Mouse (Mus musculus): ENCODE measurements around the gene Chit1. TPM values are rescaled to one million over a fixed set of nuclear protein-coding genes. Genes with fewer than 3 reads are reported as not detected.

Chit1 gene
- total and polyA plus RNA-seq, 3 experiments, result not detected

- H3K9ac ChIP-seq (ENCODE audit: control insufficient read depth, low read depth, low read length, poor library complexity, severe bottlenecking), result no peak overlapping the region
- DNase-seq (ENCODE audit: low read depth, low spot score), result no peak
- TF ChIP-seq CTCF (IDR thresholded peaks at IDR 0.05 in 2 of 3, conservative IDR thresholded peaks at IDR 0.05 in 1 of 3; ENCODE audit: control insufficient read depth in 1 of 3, insufficient read depth in 1 of 3, low read depth in 2 of 3, low read length in 3 of 3, poor library complexity in 1 of 3, severe bottlenecking in 1 of 3) (no peak), GATA1 (IDR thresholded peaks at IDR 0.05; ENCODE audit: low read depth, low read length) (no peak), USF1 (IDR thresholded peaks at IDR 0.05; ENCODE audit: low read depth, low read length) (no peak), RCOR1 (IDR thresholded peaks at IDR 0.05; ENCODE audit: low read depth, low read length) (no peak), ZKSCAN1 (IDR thresholded peaks at IDR 0.05; ENCODE audit: low read depth, low read length) (no peak), ZNF384 (IDR thresholded peaks at IDR 0.05; ENCODE audit: low read depth, low read length) (no peak), KAT2A (conservative IDR thresholded peaks at IDR 0.05; ENCODE audit: low read depth, low read length) (no peak), MEF2A (IDR thresholded peaks at IDR 0.05; ENCODE audit: extremely low read depth, insufficient replicate concordance, low read depth, low read length, poor library complexity, severe bottlenecking) (no peak), ZMIZ1 (IDR thresholded peaks at IDR 0.05; ENCODE audit: low read depth, low read length) (no peak), ZC3H11A (IDR thresholded peaks at IDR 0.05; ENCODE audit: low read depth, low read length) (no peak), MXI1 (IDR thresholded peaks at IDR 0.05; ENCODE audit: low read depth, low read length) (no peak), HCFC1 (IDR thresholded peaks at IDR 0.05; ENCODE audit: low read depth, low read length) (no peak), NELFE (IDR thresholded peaks at IDR 0.05; ENCODE audit: low read depth, low read length) (no peak), USF2 (IDR thresholded peaks at IDR 0.05; ENCODE audit: borderline replicate concordance in 1 of 2, insufficient read depth in 1 of 2, low read depth in 1 of 2, low read length in 2 of 2) (no peak), CHD2 (IDR thresholded peaks at IDR 0.05; ENCODE audit: low read length) (no peak), E2F4 (IDR thresholded peaks at IDR 0.05; ENCODE audit: borderline replicate concordance, low read depth, low read length) (no peak)
- H3K27ac ChIP-seq (ENCODE audit: control insufficient read depth, low read depth, low read length), result no peak overlapping the region
- H3K36me3 ChIP-seq (ENCODE audit: control insufficient read depth in 1 of 2, insufficient read depth in 2 of 2, low read length in 2 of 2), result peaks cover 0 to 2% of the 10 kb centered on the region in 2 experiments; a peak in 2 of 4 replicates
- peaks cover 8 to 14% of the 10 kb centered on the region in 2 experiments for H3K27me3 ChIP-seq (ENCODE audit: control insufficient read depth in 1 of 2, insufficient read depth in 2 of 2, low read length in 2 of 2)
- no peaks in the 10 kb centered on the region for H3K9me3 ChIP-seq (replicated peaks; ENCODE audit: insufficient read depth, low read length)
- H3K4me3 ChIP-seq (ENCODE audit: control insufficient read depth in 1 of 2, insufficient read depth in 1 of 2, low read depth in 2 of 2, low read length in 2 of 2), result no peak overlapping the region
- H3K79me2 ChIP-seq (ENCODE audit: control insufficient read depth, insufficient read depth, low read length, poor library complexity), result no peaks in the 10 kb centered on the region
- peaks cover 0 to 5% of the 10 kb centered on the region in 2 experiments; a peak in 1 of 4 replicates for H3K4me1 ChIP-seq (ENCODE audit: control insufficient read depth in 1 of 2, insufficient read depth in 2 of 2, low read length in 2 of 2)
Measured at GRCm38 (mm10) chr1:134114730-134115129, 3.7 kb downstream of the Chit1 start.

GRCm38 (mm10) chr1:134115424-134115823, 4.4 kb downstream of the Chit1 start:
- no peak for TF ChIP-seq NELFE (IDR thresholded peaks at IDR 0.05; ENCODE audit: low read depth, low read length)
- no peak for TF ChIP-seq KAT2A (conservative IDR thresholded peaks at IDR 0.05; ENCODE audit: low read depth, low read length)
- no peak for TF ChIP-seq MXI1 (IDR thresholded peaks at IDR 0.05; ENCODE audit: low read depth, low read length)
- TF ChIP-seq CHD2 (IDR thresholded peaks at IDR 0.05; ENCODE audit: low read length), result no peak
- no peak for TF ChIP-seq ZC3H11A (IDR thresholded peaks at IDR 0.05; ENCODE audit: low read depth, low read length)
- peaks cover 8 to 14% of the 10 kb centered on the region in 2 experiments for H3K27me3 ChIP-seq (ENCODE audit: control insufficient read depth in 1 of 2, insufficient read depth in 2 of 2, low read length in 2 of 2)
- no peak overlapping the region for H3K4me3 ChIP-seq (ENCODE audit: control insufficient read depth in 1 of 2, insufficient read depth in 1 of 2, low read depth in 2 of 2, low read length in 2 of 2)
- H3K79me2 ChIP-seq (ENCODE audit: control insufficient read depth, insufficient read depth, low read length, poor library complexity), result no peaks in the 10 kb centered on the region
- no peaks in the 10 kb centered on the region for H3K9me3 ChIP-seq (replicated peaks; ENCODE audit: insufficient read depth, low read length)
- H3K36me3 ChIP-seq (ENCODE audit: control insufficient read depth in 1 of 2, insufficient read depth in 2 of 2, low read length in 2 of 2), result peaks cover 0 to 1% of the 10 kb centered on the region in 2 experiments; a peak in 2 of 4 replicates
- DNase-seq (ENCODE audit: low read depth, low spot score), result no peak
- peaks cover 0 to 2% of the 10 kb centered on the region in 2 experiments; a peak in 1 of 4 replicates for H3K4me1 ChIP-seq (ENCODE audit: control insufficient read depth in 1 of 2, insufficient read depth in 2 of 2, low read length in 2 of 2)
- H3K27ac ChIP-seq (ENCODE audit: control insufficient read depth, low read depth, low read length), result no peak overlapping the region
- no peak overlapping the region for H3K9ac ChIP-seq (ENCODE audit: control insufficient read depth, low read depth, low read length, poor library complexity, severe bottlenecking)

Data from MEL (cell line).